Mouse (Mus musculus): ENCODE results near the gene Arhgef28.

GRCm38 (mm10) chr13:98070458-98070857 lies 135.8 kb downstream of the Arhgef28 start:
- TF ChIP-seq CTCF (IDR thresholded peaks at IDR 0.05; ENCODE audit: extremely low read depth, insufficient read depth, insufficient read length, insufficient replicate concordance) = no peak
- no peak for TF ChIP-seq POLR2A (IDR thresholded peaks at IDR 0.05; ENCODE audit: low read depth, low read length)
